Mouse (Mus musculus) CH12.LX (cell line): ENCODE measurements around the gene Rbm47. TPM values are rescaled to one million over a fixed set of nuclear protein-coding genes. Genes with fewer than 3 reads are reported as not detected.

Experiments
- DNase-seq: peaks from one replicate; pipeline ENCODE4 v3.0.0-alpha.2; 2013; ENCODE audit errors: extremely low read depth
- H3K27ac ChIP-seq: 2 replicates; pipeline ENCODE4 v1.5.1; 2012; ENCODE audit warnings: low read depth, mild to moderate bottlenecking, control low read depth, moderate library complexity; ENCODE audit not compliant: insufficient read depth
- H3K27me3 ChIP-seq: replicated peaks from 2 replicates; pipeline ENCODE3; 2012; ENCODE audit warnings: inconsistent platforms
- H3K36me3 ChIP-seq, 2 experiments: replicated peaks in 1 of 2; 2 replicates each; pipeline versions ENCODE3 to v1.6.1; 2012; ENCODE audit warnings: inconsistent platforms in 1 of 2, low read length in 1 of 2, mild to moderate bottlenecking in 1 of 2, mixed read lengths in 1 of 2, moderate library complexity in 1 of 2; ENCODE audit not compliant: control insufficient read depth in 1 of 2, insufficient read depth in 1 of 2
- H3K4me1 ChIP-seq, 2 experiments: 2 replicates each; pipeline ENCODE4 v1.6.1; 2012; ENCODE audit warnings: inconsistent platforms in 1 of 2, moderate library complexity in 1 of 2; ENCODE audit not compliant: insufficient read depth in 2 of 2, control insufficient read depth in 1 of 2
- H3K4me2 ChIP-seq: 2 replicates; pipeline ENCODE4 v1.6.1; 2012; ENCODE audit warnings: low read depth, mild to moderate bottlenecking, control low read depth; ENCODE audit not compliant: poor library complexity, insufficient read depth, severe bottlenecking
- H3K4me3 ChIP-seq, 3 experiments: fragments of 150-350 bp in 1 of 3; sonication (generic) in 1 of 3; replicated peaks in 1 of 3; 2 replicates each; pipeline versions ENCODE3 to v1.5.1; 2011 to 2012; ENCODE audit warnings: low read depth in 2 of 3, low read length in 2 of 3, mild to moderate bottlenecking in 2 of 3, moderate library complexity in 2 of 3, control low read depth in 1 of 3, improper control_type of control experiment in 1 of 3, inconsistent platforms in 1 of 3, mixed read lengths in 1 of 3; ENCODE audit not compliant: poor library complexity in 1 of 3
- H3K79me2 ChIP-seq: replicated peaks from 2 replicates; pipeline ENCODE4 v1.6.1; 2012; ENCODE audit warnings: mild to moderate bottlenecking, moderate library complexity; ENCODE audit not compliant: control insufficient read depth, poor library complexity, insufficient read depth, severe bottlenecking; ENCODE audit errors: extremely low read depth
- H3K9ac ChIP-seq: 2 replicates; pipeline ENCODE4 v1.6.1; 2012; ENCODE audit warnings: low read depth, mild to moderate bottlenecking, control low read depth, moderate library complexity; ENCODE audit not compliant: insufficient read depth
- H3K9me3 ChIP-seq: replicated peaks from 2 replicates; pipeline ENCODE3; 2012; ENCODE audit warnings: low read length, inconsistent platforms, mixed read lengths
- CTCF ChIP-seq, 2 experiments: IDR thresholded peaks in 1 of 2; conservative IDR thresholded peaks in 1 of 2; 2 replicates each; pipeline ENCODE4 v1.5.1; 2011 to 2012; ENCODE audit warnings: low read depth in 2 of 2, low read length in 2 of 2, improper control_type of control experiment in 1 of 2, inconsistent platforms in 1 of 2, mild to moderate bottlenecking in 1 of 2, moderate library complexity in 1 of 2
- ELF1 ChIP-seq: IDR thresholded peaks from 2 replicates; pipeline ENCODE4 v1.6.1; 2014; ENCODE audit warnings: low read depth, mild to moderate bottlenecking, inconsistent platforms, low read length, improper control_type of control experiment
- EP300 ChIP-seq: IDR thresholded peaks from 2 replicates; pipeline ENCODE4 v1.6.1; 2011; ENCODE audit warnings: low read length, improper control_type of control experiment
- JUN ChIP-seq: IDR thresholded peaks from 2 replicates; pipeline ENCODE4 v1.6.1; 2011; ENCODE audit warnings: low read depth, mild to moderate bottlenecking, low read length, improper control_type of control experiment, moderate library complexity; ENCODE audit not compliant: insufficient read depth
- MAFK ChIP-seq: IDR thresholded peaks from 2 replicates; pipeline ENCODE4 v1.6.1; 2011; ENCODE audit warnings: low read length, improper control_type of control experiment; ENCODE audit not compliant: insufficient replicate concordance
- MEF2A ChIP-seq: IDR thresholded peaks from 2 replicates; pipeline ENCODE4 v1.6.1; 2014; ENCODE audit warnings: low read depth, mild to moderate bottlenecking, inconsistent platforms, low read length, improper control_type of control experiment, borderline replicate concordance
- MXI1 ChIP-seq: IDR thresholded peaks from 2 replicates; pipeline ENCODE4 v1.6.1; 2011; ENCODE audit warnings: mild to moderate bottlenecking, low read depth, low read length, improper control_type of control experiment
- MYC ChIP-seq: IDR thresholded peaks from 2 replicates; pipeline ENCODE4 v1.6.1; 2011; ENCODE audit warnings: low read depth, mild to moderate bottlenecking, improper control_type of control experiment, low read length
- NELFE ChIP-seq: IDR thresholded peaks from 2 replicates; pipeline ENCODE4 v1.6.1; 2011; ENCODE audit warnings: low read depth, low read length, improper control_type of control experiment
- PAX5 ChIP-seq: IDR thresholded peaks from 2 replicates; pipeline ENCODE4 v1.6.1; 2012; ENCODE audit warnings: low read length, inconsistent platforms, mixed read lengths
- POLR2A ChIP-seq: IDR thresholded peaks from 2 replicates; pipeline ENCODE4 v1.6.1; 2011; ENCODE audit warnings: low read depth, mild to moderate bottlenecking, improper control_type of control experiment, low read length
- RAD21 ChIP-seq: IDR thresholded peaks from 2 replicates; pipeline ENCODE4 v1.6.1; 2011; ENCODE audit warnings: low read depth, mild to moderate bottlenecking, low read length, improper control_type of control experiment, moderate library complexity
- RCOR1 ChIP-seq: conservative IDR thresholded peaks from 2 replicates; pipeline ENCODE4 v1.6.1; 2012; ENCODE audit warnings: low read depth, mild to moderate bottlenecking, inconsistent platforms, low read length, improper control_type of control experiment
- ZC3H11A ChIP-seq: IDR thresholded peaks from 2 replicates; pipeline ENCODE4 v1.6.1; 2012; ENCODE audit warnings: low read depth, mild to moderate bottlenecking, inconsistent platforms, low read length, improper control_type of control experiment
- ZKSCAN1 ChIP-seq: IDR thresholded peaks from 2 replicates; pipeline ENCODE4 v1.6.1; 2012; ENCODE audit warnings: low read depth, inconsistent platforms, low read length, improper control_type of control experiment, borderline replicate concordance
- ZMIZ1 ChIP-seq: IDR thresholded peaks from 2 replicates; pipeline ENCODE4 v1.6.1; 2012; ENCODE audit warnings: low read depth, mild to moderate bottlenecking, inconsistent platforms, low read length, improper control_type of control experiment
- ZNF384 ChIP-seq: IDR thresholded peaks from 2 replicates; pipeline ENCODE4 v1.6.1; 2012; ENCODE audit warnings: low read depth, low read length, improper control_type of control experiment, inconsistent platforms
- dilution Hi-C: fragments of 300-500 bp; cut with MboI; formaldehyde crosslinking; loops from 2 replicates; pipeline ENCODE4 v1.14.3; 2020; ENCODE audit warnings: low sequenced_read_pairs; ENCODE audit not compliant: extremely low pct_unique_long_range_greater_than_20kb, extremely low pct_ligation_motif_present
- in situ Hi-C: fragments of 300-500 bp; cut with MboI; formaldehyde crosslinking; loops from 3 replicates; pipeline ENCODE4 v1.14.3; 2019; ENCODE audit warnings: low sequenced_read_pairs, low pct_ligation_motif_present, low pct_unique_long_range_greater_than_20kb, mixed read lengths
- polyA plus RNA-seq: library from polyadenylated mRNA; unstranded; fragments of >175 nt; gene quantifications from 2 replicates; pipeline ENCODE4 v1.2.1, GENCODE M21; 2012; ENCODE audit warnings: low read depth; ENCODE audit not compliant: insufficient read length
- total RNA-seq, 2 experiments: library from RNA; depleted of rRNA; stranded (reverse); fragments of 300-350 nt in 1 of 2; fragments of >200 nt in 1 of 2; gene quantifications; 2 replicates each; pipeline ENCODE4 v1.2.3; 2012 to 2014

The Rbm47 gene
- total and polyA plus RNA-seq, 3 experiments = 0.08 to 9.2 (median 1.1) TPM

DNA sequence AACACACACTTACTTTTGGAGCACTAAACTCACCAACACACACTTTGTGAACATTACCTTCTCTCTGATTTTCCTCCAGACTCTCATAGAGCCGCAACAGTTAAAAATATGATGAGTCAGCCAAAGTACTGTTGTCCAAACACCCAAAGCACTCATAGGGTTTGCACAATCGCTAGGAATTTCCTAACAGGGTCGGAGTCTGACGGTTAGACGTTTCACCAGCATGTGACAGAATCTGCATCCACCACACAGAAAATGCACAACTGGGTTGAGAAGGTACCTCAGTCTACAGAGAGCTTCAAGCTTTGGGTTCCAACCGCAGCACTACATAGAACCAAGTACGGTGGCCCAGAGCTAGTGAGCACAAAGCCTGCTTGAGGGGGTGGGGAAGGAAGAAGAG lies 67.0 kb downstream of the Rbm47 start:
- TF ChIP-seq MAFK (peak; percentile 94), MXI1 (0 out of 2 replicates have a peak, but pooled peaks have one; percentile 11), RAD21 (no peak), ZKSCAN1 (no peak), RCOR1 (no peak), MYC (no peak), PAX5 (no peak), CTCF (conservative IDR thresholded peaks at IDR 0.05 in 1 of 2, IDR thresholded peaks at IDR 0.05 in 1 of 2; ENCODE audit: low read depth in 2 of 2, low read length in 2 of 2) (no peak), ZMIZ1 (no peak), EP300 (no peak), POLR2A (no peak), MEF2A (no peak), NELFE (no peak)
- dilution Hi-C loops = no loop called here
- H3K4me1 ChIP-seq = peaks cover 21 to 26% of the 10 kb centered on the region in 2 experiments
- peaks cover 8% of the 10 kb centered on the region; the same call in 1 of the 2 replicates for H3K79me2 ChIP-seq
- H3K4me2 ChIP-seq = peak overlapping the region; percentile 73
- peaks cover 0 to 3% of the 10 kb centered on the region in 2 experiments for H3K36me3 ChIP-seq
- peak overlapping the region; percentile 29 for H3K27ac ChIP-seq
- no peaks in the 10 kb centered on the region for H3K27me3 ChIP-seq
- in situ Hi-C loops = no loop called here
- no peaks in the 10 kb centered on the region for H3K9me3 ChIP-seq
- DNase-seq = no peak
- peak overlapping the region in 1 of 3 experiments; percentile 33 for H3K4me3 ChIP-seq
- H3K9ac ChIP-seq = peak overlapping the region; percentile 32; the same call in 1 of the 2 replicates

DNA sequence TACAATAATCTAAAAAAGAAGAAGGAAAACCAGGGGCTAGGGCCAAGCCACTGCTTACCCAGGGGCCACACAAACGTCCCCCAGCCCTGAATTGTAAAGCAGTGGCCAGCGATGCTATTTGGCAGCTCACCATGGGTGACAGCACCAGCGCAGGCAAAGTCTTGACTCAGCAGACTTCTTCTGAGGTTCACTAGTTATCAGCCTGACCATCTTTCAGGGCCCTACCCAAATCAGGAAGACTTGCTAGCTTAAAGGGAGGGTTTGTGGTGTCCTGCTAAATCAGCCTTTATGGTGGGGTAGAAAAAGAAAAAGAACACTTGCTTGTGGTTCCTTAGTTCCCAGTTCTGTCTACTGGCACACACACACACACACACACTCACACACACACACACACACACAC lies 67.6 kb downstream of the Rbm47 start:
- no peak for DNase-seq
- Histone ChIP-seq H3K79me2 (peaks cover 9% of the 10 kb centered on the region; the same call in 1 of the 2 replicates), H3K4me3 (no peak overlapping the region), H3K4me2 (peak overlapping the region; percentile 73; the same call in 1 of the 2 replicates), H3K36me3 (peaks cover 0 to 3% of the 10 kb centered on the region in 2 experiments)
- dilution Hi-C loops = no loop called here
- TF ChIP-seq EP300 (no peak), JUN (no peak), CTCF (conservative IDR thresholded peaks at IDR 0.05 in 1 of 2, IDR thresholded peaks at IDR 0.05 in 1 of 2; ENCODE audit: low read depth in 2 of 2, low read length in 2 of 2) (no peak), ZMIZ1 (no peak), ZNF384 (no peak), MXI1 (no peak), ZC3H11A (no peak), ELF1 (no peak), NELFE (no peak)
- TF ChIP-seq, all 38 proteins: peak for 0
- no peaks in the 10 kb centered on the region for H3K27me3 ChIP-seq
- in situ Hi-C loops = no loop called here
- H3K9me3 ChIP-seq = no peaks in the 10 kb centered on the region
- H3K27ac ChIP-seq = peak overlapping the region; percentile 4; the same call in 1 of the 2 replicates
- H3K4me1 ChIP-seq = peaks cover 22 to 25% of the 10 kb centered on the region in 2 experiments
- H3K9ac ChIP-seq = peak overlapping the region; percentile 32; the same call in 1 of the 2 replicates
